Mouse (Mus musculus) layer of hippocampus, postnatal 36 days (tissue): ENCODE measurements around the gene Commd7. TPM values are rescaled to one million over a fixed set of nuclear protein-coding genes. Genes with fewer than 3 reads are reported as not detected.
"Not testable (repeated sequence)": the region's sequence is repeated elsewhere in the genome, so short reads cannot be mapped to it uniquely, and the experiment has no call there.

Source experiments
- DNase-seq, 2 experiments: peaks; one replicate each; pipeline ENCODE4 v3.0.0; 2022
- total RNA-seq, 2 experiments: library from RNA; stranded (reverse); gene quantifications; 2 replicates each; pipeline ENCODE4 v1.2.3; 2021

Commd7 gene
- 10 to 100 TPM; 30.5 to 32.9 TPM for total RNA-seq

- DNase-seq = peak; percentile 86 to 87
Observed at GRCm38 (mm10) chr2:153631976-153632870, at the start of gene Commd7. Gene Commd7 (minus strand): TSS chr2:153632781.

- DNase-seq = no peak
Observed at GRCm38 (mm10) chr2:153679959-153680358, 47.4 kb upstream of the Commd7 start.

GRCm38 (mm10) chr2:153677550-153677949 lies 45.0 kb upstream of the Commd7 start:
- no peak for DNase-seq

GRCm38 (mm10) chr2:153676944-153677343 lies 44.4 kb upstream of the Commd7 start:
- DNase-seq = no peak

GRCm38 (mm10) chr2:153675364-153675763 lies 42.8 kb upstream of the Commd7 start:
- DNase-seq = not testable (repeated sequence)

GRCm38 (mm10) chr2:153672619-153673018 lies 40.0 kb upstream of the Commd7 start:
- DNase-seq = no peak

GRCm38 (mm10) chr2:153670111-153670510 lies 37.5 kb upstream of the Commd7 start:
- DNase-seq = no peak

GRCm38 (mm10) chr2:153668754-153669376 lies 36.3 kb upstream of the Commd7 start:
- DNase-seq = peak in 1 of 2 experiments; percentile 16

- DNase-seq = no peak
Observed at GRCm38 (mm10) chr2:153665401-153665800, 32.8 kb upstream of the Commd7 start.

- no peak for DNase-seq
Observed at GRCm38 (mm10) chr2:153660616-153661015, 28.0 kb upstream of the Commd7 start.

- DNase-seq = not testable (repeated sequence)
Observed at GRCm38 (mm10) chr2:153657659-153658058, 25.1 kb upstream of the Commd7 start.

GRCm38 (mm10) chr2:153651681-153652080 lies 19.1 kb upstream of the Commd7 start:
- DNase-seq = no peak

GRCm38 (mm10) chr2:153650014-153650687 lies 17.6 kb upstream of the Commd7 start:
- DNase-seq = no peak

- DNase-seq = peak; percentile 34
Observed at GRCm38 (mm10) chr2:153649298-153650013, 16.9 kb upstream of the Commd7 start, which contains the start of gene Dnmt3b. Gene Dnmt3b (plus strand): TSS chr2:153649450.

GRCm38 (mm10) chr2:153648773-153649297 lies 16.3 kb upstream of the Commd7 start:
- peak in 1 of 2 experiments; percentile 2 for DNase-seq

GRCm38 (mm10) chr2:153642999-153643398 lies 10.4 kb upstream of the Commd7 start:
- DNase-seq = no peak

GRCm38 (mm10) chr2:153642496-153642895 lies 9.9 kb upstream of the Commd7 start:
- no peak for DNase-seq

- DNase-seq = no peak
Observed at GRCm38 (mm10) chr2:153638977-153639680, 6.5 kb upstream of the Commd7 start.

- no peak for DNase-seq
Observed at GRCm38 (mm10) chr2:153633259-153633658, 678 bp upstream of the Commd7 start.

- no peak for DNase-seq
Observed at GRCm38 (mm10) chr2:153632871-153633226, 268 bp upstream of the Commd7 start.

- DNase-seq = no peak
Observed at GRCm38 (mm10) chr2:153630950-153631349, 1.6 kb downstream of the Commd7 start.
